Mouse (Mus musculus) embryonic facial prominence, embryonic 11.5 days (tissue): ENCODE results near the gene Daam1. TPM values are rescaled to one million over a fixed set of nuclear protein-coding genes. Genes with fewer than 3 reads are reported as not detected.
A peak's percentile ranks its signal among the peaks of the same experiment; 100 is the strongest.

Experiments
- ATAC-seq: fragments of 200-750 bp; cut with Nextera tagmentation; replicated peaks from 2 replicates; pipeline ENCODE4 v1.8.0; 2017; ENCODE audit warnings: low read depth; ENCODE audit not compliant: insufficient number of reproducible peaks, low FRiP score, low TSS enrichment
- DNase-seq: peaks from one replicate; pipeline ENCODE4 v3.0.0-alpha.2; 2015; ENCODE audit warnings: low spot score
- H3K27ac ChIP-seq: fragments of 300-500 bp; sonication (generic); replicated peaks from 2 replicates; pipeline ENCODE4 v1.5.1; 2014; ENCODE audit warnings: mild to moderate bottlenecking, low read depth, low read length, control low read depth
- H3K27me3 ChIP-seq: fragments of 300-500 bp; sonication (generic); 2 replicates; pipeline ENCODE4 v1.6.1; 2014; ENCODE audit warnings: mild to moderate bottlenecking, low read length, moderate library complexity, mixed read lengths; ENCODE audit not compliant: control insufficient read depth, insufficient read depth
- H3K36me3 ChIP-seq: fragments of 300-500 bp; sonication (generic); replicated peaks from 2 replicates; pipeline ENCODE4 v1.6.1; 2014; ENCODE audit warnings: low read depth, mild to moderate bottlenecking, low read length, moderate library complexity, mixed read lengths; ENCODE audit not compliant: control insufficient read depth, insufficient read depth
- H3K4me1 ChIP-seq: fragments of 300-500 bp; sonication (generic); 2 replicates; pipeline ENCODE4 v1.6.1; 2014; ENCODE audit warnings: low read length, mixed read lengths; ENCODE audit not compliant: control insufficient read depth, insufficient read depth
- H3K4me2 ChIP-seq: fragments of 300-500 bp; sonication (generic); 2 replicates; pipeline ENCODE4 v1.6.1; 2014; ENCODE audit warnings: low read depth, mild to moderate bottlenecking, control low read depth, low read length, moderate library complexity
- H3K4me3 ChIP-seq: fragments of 300-500 bp; sonication (generic); 2 replicates; pipeline ENCODE4 v1.5.1; 2014; ENCODE audit warnings: low read depth, low read length, control low read depth
- H3K9ac ChIP-seq: fragments of 300-500 bp; sonication (generic); replicated peaks from 2 replicates; pipeline ENCODE4 v1.6.1; 2014; ENCODE audit warnings: mild to moderate bottlenecking, control low read depth, low read length
- H3K9me3 ChIP-seq: fragments of 300-500 bp; sonication (generic); replicated peaks from 2 replicates; pipeline ENCODE4 v1.6.1; 2016; ENCODE audit warnings: mild to moderate bottlenecking, low read length, inconsistent platforms, mixed read lengths; ENCODE audit not compliant: control insufficient read depth
- WGBS: fragments of 180-500 bp; shearing (Covaris S2); extraction: QIAGEN DNeasy Blood & Tissue Kit; methylation state at CpG from one replicate; pipeline ENCODE4 v1.1.7; 2014; 5-methylcytosine and 5-hydroxymethylcytosine counted together
- polyA plus RNA-seq: library from polyadenylated mRNA; unstranded; fragments of >200 nt; fragmentation: Nextera tagmentation; extraction: Ambion mirVana; gene quantifications from 2 replicates; pipeline ENCODE4 v1.2.1, GENCODE M21; 2014

Daam1 gene
- polyA plus RNA-seq, 1 experiment from 2014 or later, result 16.3 TPM

DNA sequence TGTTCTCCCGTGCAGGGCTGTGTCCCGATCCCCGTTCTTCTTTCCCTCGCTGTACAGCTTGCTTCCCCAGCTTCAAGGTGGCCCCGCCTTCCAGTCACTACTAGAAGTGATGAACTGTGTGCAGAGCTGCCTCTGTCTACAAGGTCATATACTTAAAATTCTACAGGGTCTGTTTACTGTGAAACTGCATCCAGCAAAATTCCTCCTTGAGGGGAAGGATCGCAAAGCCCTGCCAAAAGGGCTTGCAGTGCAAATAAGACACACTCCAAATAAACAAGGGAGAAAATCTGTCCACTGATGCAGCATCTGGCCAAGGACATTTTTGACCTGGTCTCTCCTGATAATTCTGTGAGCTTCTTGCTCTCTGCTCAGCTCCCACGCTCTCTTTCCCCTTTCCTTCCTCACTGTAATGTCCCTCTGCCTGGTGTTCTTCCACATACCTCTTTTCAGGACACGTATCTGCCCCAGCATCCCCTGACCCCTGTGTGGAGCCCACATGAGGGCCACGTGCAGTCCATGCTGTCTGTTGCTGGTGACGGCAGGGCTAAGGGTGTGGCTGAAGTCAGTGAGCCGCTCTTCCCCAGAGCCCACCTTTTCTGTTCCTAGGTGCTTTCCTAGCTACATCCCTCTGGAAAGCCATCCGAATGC is 141.9 kb downstream of the Daam1 start:
- H3K36me3 ChIP-seq, result no peaks in the 10 kb centered on the region

DNA sequence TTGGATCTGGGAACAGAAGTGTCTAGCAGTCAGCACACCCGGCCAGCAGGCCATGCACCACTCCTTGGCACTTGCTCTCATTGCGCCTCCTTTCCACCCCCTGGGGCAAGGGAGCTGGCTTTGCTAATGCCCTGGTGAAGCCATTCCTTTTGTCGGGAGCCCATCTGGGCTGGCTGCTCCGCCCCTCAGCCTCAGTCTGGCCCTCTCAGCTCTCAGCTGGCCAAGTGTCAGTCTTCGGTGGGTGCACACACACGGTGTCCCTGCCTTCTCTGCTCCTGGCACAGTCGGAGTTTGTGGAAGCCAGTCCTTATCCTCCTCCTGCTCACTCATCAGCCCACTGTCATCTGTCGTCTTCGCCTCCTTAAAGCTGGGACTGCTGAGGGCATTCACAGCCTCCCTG is 142.7 kb downstream of the Daam1 start:
- DNase-seq (no peak), ATAC-seq (no peak)
- Histone ChIP-seq H3K4me1 (no peaks in the 10 kb centered on the region), H3K4me3 (no peak overlapping the region), H3K27ac (no peak overlapping the region), H3K4me2 (no peak overlapping the region), H3K27me3 (no peaks in the 10 kb centered on the region), H3K9ac (no peak overlapping the region), H3K36me3 (no peaks in the 10 kb centered on the region), H3K9me3 (no peaks in the 10 kb centered on the region)
- WGBS, result 69% methylated on average over 9 of the region's 9 CpGs

More for the DNA sequence above, 141.9 kb downstream of the Daam1 start:
- no peak overlapping the region for H3K4me2 ChIP-seq
- 84% methylated on average over 12 of the region's 12 CpGs for WGBS
- H3K9ac ChIP-seq, result no peak overlapping the region
- H3K9me3 ChIP-seq, result no peaks in the 10 kb centered on the region
- no peak overlapping the region for H3K4me3 ChIP-seq
- H3K4me1 ChIP-seq, result no peaks in the 10 kb centered on the region
- H3K27me3 ChIP-seq, result no peaks in the 10 kb centered on the region
- no peak for DNase-seq
- ATAC-seq, result no peak
- H3K27ac ChIP-seq, result no peak overlapping the region

DNA sequence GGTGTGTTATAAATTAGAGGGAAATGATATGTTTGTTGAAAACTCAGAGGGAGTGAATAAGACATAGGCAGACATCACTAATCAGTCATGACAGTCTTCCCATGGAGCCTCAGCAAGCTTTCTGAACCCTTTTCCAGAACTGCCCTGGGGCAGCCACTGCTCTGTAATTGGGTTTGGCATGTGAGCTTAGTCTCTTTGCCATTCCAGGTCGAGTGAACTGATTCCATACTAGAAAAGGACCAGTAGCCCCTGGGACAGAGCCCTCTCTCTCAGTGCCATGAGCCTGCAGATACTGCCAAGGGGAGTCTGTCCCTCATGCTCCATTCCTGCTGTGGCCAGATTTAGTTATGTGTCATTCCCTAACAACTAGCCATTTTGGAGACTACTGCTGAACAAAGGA is 144.7 kb downstream of the Daam1 start:
- no peaks in the 10 kb centered on the region for H3K27me3 ChIP-seq
- H3K36me3 ChIP-seq, result no peaks in the 10 kb centered on the region
- no peaks in the 10 kb centered on the region for H3K9me3 ChIP-seq
- H3K4me3 ChIP-seq, result no peak overlapping the region
- H3K9ac ChIP-seq, result no peak overlapping the region
- H3K27ac ChIP-seq, result no peak overlapping the region
- H3K4me1 ChIP-seq, result no peaks in the 10 kb centered on the region
- no peak overlapping the region for H3K4me2 ChIP-seq
- WGBS, result 26% methylated on average over 1 of the region's 1 CpGs
- no peak for ATAC-seq
- no peak for DNase-seq

DNA sequence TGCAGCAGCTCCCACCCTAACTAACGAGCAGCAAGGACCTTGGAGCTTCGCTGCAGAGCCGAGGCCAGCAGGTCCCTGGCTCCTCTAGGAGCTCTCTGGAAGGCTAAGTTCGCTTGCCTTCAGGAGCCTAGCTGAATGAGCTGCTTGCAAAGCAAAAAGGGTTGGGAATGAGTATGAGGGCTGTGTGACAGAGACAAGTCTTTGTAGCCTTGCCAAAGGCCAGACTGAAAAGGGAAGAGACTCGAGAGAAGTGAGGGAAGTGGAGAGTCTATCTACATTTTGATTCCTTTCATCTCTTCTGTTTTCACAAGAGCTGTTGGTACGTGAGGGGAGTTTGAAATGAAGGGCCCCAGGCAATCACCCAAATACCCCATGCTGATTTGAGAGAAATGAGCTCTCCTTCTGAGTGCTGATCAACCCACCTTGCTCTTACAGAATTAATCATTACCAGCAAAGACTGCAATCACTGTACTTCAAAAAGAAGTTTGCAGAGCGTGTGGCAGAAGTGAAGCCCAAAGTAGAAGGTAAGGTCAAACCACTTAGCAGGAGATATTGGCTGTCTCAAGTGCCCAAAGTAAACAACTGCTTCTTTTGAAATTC is 145.6 kb downstream of the Daam1 start:
- Histone ChIP-seq H3K4me2 (no peak overlapping the region), H3K9me3 (no peaks in the 10 kb centered on the region), H3K36me3 (no peaks in the 10 kb centered on the region), H3K27ac (no peak overlapping the region), H3K4me3 (no peak overlapping the region), H3K4me1 (no peaks in the 10 kb centered on the region), H3K27me3 (no peaks in the 10 kb centered on the region), H3K9ac (no peak overlapping the region)
- WGBS, result 58% methylated on average over 7 of the region's 7 CpGs
- DNase-seq, result no peak
- ATAC-seq, result no peak

DNA sequence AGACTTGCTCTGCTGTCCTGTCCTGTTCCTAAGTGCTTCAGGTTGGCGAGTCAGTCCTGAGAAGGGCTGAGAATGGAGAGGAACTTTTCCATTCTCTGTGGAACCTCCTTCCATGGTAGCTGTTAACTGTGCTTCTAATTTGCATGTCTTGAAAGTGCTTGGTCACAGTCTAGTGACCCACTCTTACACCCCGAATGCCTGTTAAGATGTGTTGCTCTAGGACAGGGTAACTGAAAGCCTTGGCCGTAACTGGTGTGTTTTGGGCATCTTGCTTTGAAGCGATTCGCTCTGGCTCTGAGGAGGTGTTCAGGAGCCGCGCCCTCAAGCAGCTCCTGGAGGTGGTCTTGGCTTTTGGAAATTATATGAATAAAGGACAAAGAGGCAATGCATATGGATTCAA is 146.5 kb downstream of the Daam1 start:
- Histone ChIP-seq H3K9me3 (no peaks in the 10 kb centered on the region), H3K4me2 (no peak overlapping the region), H3K27ac (no peak overlapping the region), H3K27me3 (no peaks in the 10 kb centered on the region), H3K4me3 (no peak overlapping the region), H3K4me1 (no peaks in the 10 kb centered on the region), H3K36me3 (no peaks in the 10 kb centered on the region; the same call in 1 of the 2 replicates), H3K9ac (no peak overlapping the region)
- WGBS, result 92% methylated on average over 7 of the region's 7 CpGs
- no peak for DNase-seq
- no peak for ATAC-seq

DNA sequence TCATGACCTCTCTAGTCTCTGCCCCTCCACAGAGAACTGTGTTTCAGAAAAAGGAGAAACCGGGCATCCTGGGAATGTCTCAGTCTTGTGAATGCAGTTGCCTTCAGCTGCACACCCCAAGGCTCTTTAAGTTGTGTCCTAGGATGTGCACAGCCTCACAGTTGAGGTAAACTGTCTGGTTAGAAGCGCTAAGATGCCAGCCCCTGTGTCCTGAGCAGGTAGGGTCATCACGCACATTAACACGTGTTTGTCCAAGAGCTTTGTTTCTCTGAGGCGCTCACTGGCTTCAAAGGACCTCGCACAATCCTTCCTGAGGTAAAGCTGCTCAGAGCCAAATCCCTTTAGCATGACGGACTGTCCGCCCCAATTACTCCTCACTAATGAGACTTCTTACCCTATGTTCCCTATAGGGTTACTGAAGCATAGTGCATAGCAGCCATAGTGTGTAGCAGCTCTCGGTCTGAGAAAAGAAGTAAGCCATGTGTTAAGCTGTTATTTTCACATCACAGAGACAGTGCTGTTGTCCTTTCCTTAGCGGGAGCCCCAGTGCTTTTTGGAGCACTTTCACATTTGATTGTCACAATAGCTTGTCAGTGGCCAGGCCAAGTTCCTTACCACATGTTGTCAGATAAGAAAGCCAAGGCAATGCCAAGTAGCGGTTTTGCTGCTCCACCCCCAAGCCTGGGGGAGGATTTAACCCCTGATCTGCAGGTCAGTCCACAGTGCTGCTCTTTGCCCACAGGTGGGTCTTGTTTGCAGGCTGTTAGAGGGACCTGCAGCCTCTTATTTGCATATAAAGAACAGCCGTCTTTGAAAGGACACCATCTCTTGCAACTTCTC is 147.9 kb downstream of the Daam1 start:
- DNase-seq, result no peak
- Histone ChIP-seq H3K4me2 (no peak overlapping the region), H3K27me3 (no peaks in the 10 kb centered on the region), H3K9me3 (no peaks in the 10 kb centered on the region), H3K36me3 (no peaks in the 10 kb centered on the region; the same call in 1 of the 2 replicates), H3K4me3 (no peak overlapping the region), H3K9ac (no peak overlapping the region), H3K27ac (no peak overlapping the region), H3K4me1 (no peaks in the 10 kb centered on the region)
- peak; percentile 34; the same call in 1 of the 2 replicates for ATAC-seq
- WGBS, result 57% methylated on average over 12 of the region's 12 CpGs

DNA sequence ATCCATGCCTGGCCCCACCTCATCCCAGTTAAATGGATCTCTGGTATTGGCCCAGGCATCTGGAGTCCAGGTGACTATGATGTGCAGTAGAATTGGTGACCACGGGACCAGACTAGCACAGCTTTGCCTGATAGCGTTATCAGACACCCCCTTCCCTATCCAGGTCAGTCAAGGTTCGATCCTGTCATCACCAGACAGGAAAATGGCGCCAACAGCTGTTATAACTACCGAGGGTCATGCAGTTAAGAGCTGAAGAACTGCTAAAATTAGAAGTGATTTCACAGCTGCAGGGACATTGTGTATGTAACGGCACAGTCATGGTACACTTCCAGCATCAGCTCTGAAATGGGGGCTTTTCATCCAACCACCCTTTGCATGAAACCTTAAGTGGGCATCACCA is 149.3 kb downstream of the Daam1 start:
- Histone ChIP-seq H3K36me3 (no peaks in the 10 kb centered on the region; the same call in 1 of the 2 replicates), H3K9me3 (no peaks in the 10 kb centered on the region), H3K4me1 (no peaks in the 10 kb centered on the region), H3K27me3 (no peaks in the 10 kb centered on the region), H3K4me2 (no peak overlapping the region), H3K4me3 (no peak overlapping the region), H3K27ac (no peak overlapping the region), H3K9ac (no peak overlapping the region)
- WGBS, result 78% methylated on average over 6 of the region's 6 CpGs
- ATAC-seq (no peak), DNase-seq (no peak)

DNA sequence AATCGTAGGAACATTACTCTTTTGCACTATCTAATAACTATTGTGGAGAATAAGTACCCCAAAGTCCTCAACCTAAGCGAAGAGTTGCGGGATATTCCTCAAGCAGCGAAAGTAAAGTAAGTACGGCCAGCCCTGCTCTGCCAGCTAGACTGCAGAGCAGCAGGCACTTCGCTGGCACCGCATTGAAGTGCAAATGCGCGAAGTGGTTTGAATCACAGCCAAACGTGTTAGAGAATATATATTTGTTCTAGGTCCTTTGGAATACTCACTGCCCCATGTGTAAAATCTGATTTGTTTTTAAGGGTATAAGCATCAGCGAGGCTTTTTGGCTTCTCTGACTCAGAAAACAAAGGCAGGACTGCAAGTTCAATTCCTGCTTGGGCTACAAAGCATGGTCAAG is 149.9 kb downstream of the Daam1 start:
- ATAC-seq, result no peak
- no peak for DNase-seq
- no peaks in the 10 kb centered on the region for H3K27me3 ChIP-seq
- H3K4me2 ChIP-seq, result no peak overlapping the region
- H3K9ac ChIP-seq, result no peak overlapping the region
- H3K36me3 ChIP-seq, result no peaks in the 10 kb centered on the region; the same call in 1 of the 2 replicates
- H3K4me3 ChIP-seq, result no peak overlapping the region
- no peak overlapping the region for H3K27ac ChIP-seq
- no peaks in the 10 kb centered on the region for H3K9me3 ChIP-seq
- WGBS, result 93% methylated on average over 11 of the region's 11 CpGs
- no peaks in the 10 kb centered on the region for H3K4me1 ChIP-seq
